ENCODE assay signal across 8 mouse cellular contexts in genomic region chr11:35838345-35839338, GRCm38 (mm10). TPM values are rescaled to one million over a fixed set of nuclear protein-coding genes. Genes with fewer than 3 reads are reported as not detected.
DNase-seq lines count a peak whose midpoint lies in the region; ATAC-seq and TF ChIP-seq lines count a peak whose summit lies in the region.

No protein-coding gene starts in this region.

- H3K9me3 ChIP-seq in forebrain, embryonic 15.5 days: no peaks in the 10 kb centered on the region
- H3K9me3 ChIP-seq in neural tube, embryonic 14.5 days (ENCODE audit: control insufficient read depth, low read length): no peaks in the 10 kb centered on the region

- peak overlapping the region; percentile 31 for H3K4me3 ChIP-seq in forebrain, embryonic 15.5 days
- H3K4me3 ChIP-seq in neural tube, embryonic 14.5 days (ENCODE audit: low read depth, low read length): peak overlapping the region; percentile 25
- H3K4me3 ChIP-seq in testis, adult 2 months (ENCODE audit: control insufficient read depth, low read depth, low read length): peak overlapping the region; percentile 82

- H3K4me1 ChIP-seq in forebrain, embryonic 15.5 days: peaks cover 3% of the 10 kb centered on the region
- peaks cover 2% of the 10 kb centered on the region; the same call in 1 of the 2 replicates for H3K4me1 ChIP-seq in neural tube, embryonic 14.5 days (ENCODE audit: control insufficient read depth, insufficient read depth, low read length)
- peaks cover 2% of the 10 kb centered on the region for H3K4me1 ChIP-seq in testis, adult 2 months (ENCODE audit: control insufficient read depth, insufficient read depth, low read length)

- WGBS in forebrain, embryonic 15.5 days: 36% methylated on average over 28 of the region's 28 CpGs
- 7% methylated on average over 28 of the region's 28 CpGs for WGBS in neural tube, embryonic 14.5 days

- no peaks in the 10 kb centered on the region for H3K27me3 ChIP-seq in forebrain, embryonic 15.5 days
- H3K27me3 ChIP-seq in neural tube, embryonic 14.5 days (ENCODE audit: control insufficient read depth, insufficient read depth, low read length): no peaks in the 10 kb centered on the region
- H3K27me3 ChIP-seq in testis, adult 2 months (ENCODE audit: control insufficient read depth, insufficient read depth, low read length): no peaks in the 10 kb centered on the region

- H3K36me3 ChIP-seq in forebrain, embryonic 15.5 days: peaks cover 15% of the 10 kb centered on the region; the same call in 1 of the 2 replicates
- peaks cover 5% of the 10 kb centered on the region; the same call in 1 of the 2 replicates for H3K36me3 ChIP-seq in neural tube, embryonic 14.5 days (ENCODE audit: control insufficient read depth, insufficient read depth, low read length)
- no peaks in the 10 kb centered on the region for H3K36me3 ChIP-seq in testis, adult 2 months (ENCODE audit: control insufficient read depth, insufficient read depth, low read length)

- peak overlapping the region; percentile 46 for H3K4me2 ChIP-seq in forebrain, embryonic 15.5 days (replicated peaks)
- peak overlapping the region; percentile 57 for H3K4me2 ChIP-seq in neural tube, embryonic 14.5 days (ENCODE audit: low read depth, low read length)

- peak overlapping the region; percentile 27; the same call in 1 of the 2 replicates for H3K27ac ChIP-seq in forebrain, embryonic 15.5 days (replicated peaks)
- H3K27ac ChIP-seq in neural tube, embryonic 14.5 days (ENCODE audit: low read depth, low read length): peak overlapping the region; percentile 44; the same call in 1 of the 2 replicates
- peak overlapping the region; percentile 23; the same call in 1 of the 2 replicates for H3K27ac ChIP-seq in testis, adult 2 months (ENCODE audit: control insufficient read depth, insufficient read depth, low read depth, low read length)

- 0 out of 2 replicates have a peak overlapping the region, but pooled peaks have one; percentile 16 for H3K9ac ChIP-seq in forebrain, embryonic 15.5 days (replicated peaks)
- no peak overlapping the region for H3K9ac ChIP-seq in neural tube, embryonic 14.5 days (replicated peaks; ENCODE audit: low read depth, low read length)

- intact Hi-C loops in heart, postnatal 36 days (cut with DNase I): loop anchor here (10.0 kb wide), 1 partner anchor 1004 kb away; the partner anchor contains the start of gene Spdl1

- TF ChIP-seq CTCF in testis, adult 2 months (IDR thresholded peaks at IDR 0.05; ENCODE audit: control insufficient read depth, insufficient read depth, insufficient replicate concordance, low read depth, low read length): no peak

- peak; percentile 65 for ATAC-seq in forebrain, embryonic 15.5 days (replicated peaks)
- peak; percentile 75 for ATAC-seq in neural tube, embryonic 14.5 days (ENCODE audit: low read depth)

- TF ChIP-seq POLR2A in testis, adult 2 months (IDR thresholded peaks at IDR 0.05; ENCODE audit: control insufficient read depth, low read depth, low read length): peak; percentile 51

- DNase-seq in ES-CJ7 (ENCODE audit: low read depth, low spot score): peak; percentile 88
- DNase-seq in cerebellum, adult 11-12 months: peak; percentile 87
- DNase-seq in heart, postnatal 36 days: peak; percentile 86 to 89
- peak; percentile 33 to 72 for DNase-seq in layer of hippocampus, adult 18-20 months (ENCODE audit: low spot score in 2 of 2)
- DNase-seq in lung, adult 18-20 months: peak; percentile 91

RNA-seq across cellular contexts. Expression of gene Rars, which starts 4.3 kb away (rescaled TPM):
- 69.9 and 71.9 TPM in 2 replicates for polyA plus RNA-seq in forebrain, embryonic 15.5 days (2015; fragmentation: Nextera tagmentation; extraction: Ambion mirVana)
- total RNA-seq in heart, postnatal 36 days (2021): 10 to 100 TPM; 34.8 to 34.9 TPM
- 10 to 100 TPM; 51.4 to 53.5 TPM for total RNA-seq in layer of hippocampus, adult 18-20 months (2021)
- 74.4 and 77.8 TPM in 2 replicates for polyA plus RNA-seq in neural tube, embryonic 14.5 days (2014; fragmentation: Nextera tagmentation; extraction: Ambion mirVana)
- 8.6 and 9.3 TPM in 2 replicates for polyA plus RNA-seq in testis, adult 2 months (2012; rRNA removed)

RNA-seq across cellular contexts. Expression of gene Fbll1, which starts 40.0 kb away (rescaled TPM):
- polyA plus RNA-seq in forebrain, embryonic 15.5 days (2015; fragmentation: Nextera tagmentation; extraction: Ambion mirVana): 15.6 and 20.8 TPM in 2 replicates
- not detected for total RNA-seq in heart, postnatal 36 days (2021)
- 10 to 100 TPM; 44.5 to 46.2 TPM for total RNA-seq in layer of hippocampus, adult 18-20 months (2021)
- polyA plus RNA-seq in neural tube, embryonic 14.5 days (2014; fragmentation: Nextera tagmentation; extraction: Ambion mirVana): 26.9 and 29.0 TPM in 2 replicates
- polyA plus RNA-seq in testis, adult 2 months (2012; rRNA removed): 5.5 and 7.3 TPM in 2 replicates

Comparison
In these comparisons a context has a peak if more than half of its experiments do, and no peak if none do; other contexts are left out.
1. Peak in every context shown above with its lines: DNase-seq, ATAC-seq, H3K4me3 ChIP-seq and H3K27ac ChIP-seq.
2. H3K4me3 ChIP-seq: peak in every context shown above with its lines; median percentile 82 in testis, adult 2 months; 31 in forebrain, embryonic 15.5 days; 25 in neural tube, embryonic 14.5 days.